Mouse (Mus musculus): ENCODE measurements at regions not wholly inside any gene's neighbourhood (a gene's known extent, or its start where the extent isn't known, plus 50 kb on each side); places are given as distances from the start of the nearest gene placed in this dataset.
A peak's percentile ranks its signal among the peaks of the same experiment; 100 is the strongest.

DNA sequence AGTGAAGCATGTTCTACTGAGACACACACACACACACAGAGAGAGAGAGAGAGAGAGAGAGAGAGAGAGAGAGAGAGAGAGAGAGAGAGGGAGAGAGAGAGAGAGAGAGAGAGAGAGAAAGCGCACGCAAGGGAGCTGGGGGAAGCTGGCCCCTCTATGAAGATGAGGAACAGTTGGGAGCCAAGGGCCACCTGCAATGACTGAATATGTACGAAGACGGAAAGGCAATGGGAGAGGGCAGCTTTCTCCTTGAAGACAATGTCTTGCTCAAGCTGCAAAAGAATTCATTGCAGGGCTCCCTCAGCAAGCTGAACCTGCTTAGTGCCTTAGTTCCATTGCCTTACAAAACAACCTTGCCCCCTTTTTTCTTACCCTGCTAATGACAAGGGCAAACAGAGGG, 163.1 kb downstream of the Sox4 start:
- Histone ChIP-seq H3K36me3 (ENCODE audit: insufficient read depth, low read length) (no peaks in the 10 kb centered on the region), H3K4me1 (ENCODE audit: insufficient read depth, low read length) (no peaks in the 10 kb centered on the region), H3K4me3 (ENCODE audit: low read depth, low read length) (no peak overlapping the region), H3K27me3 (ENCODE audit: insufficient read depth, low read length) (no peaks in the 10 kb centered on the region), H3K4me2 (ENCODE audit: low read depth, low read length, poor library complexity, severe bottlenecking) (no peak overlapping the region), H3K9ac (replicated peaks; ENCODE audit: low read length, poor library complexity, severe bottlenecking) (no peak overlapping the region), H3K9me3 (ENCODE audit: low read length) (no peaks in the 10 kb centered on the region), H3K27ac (ENCODE audit: low read depth, low read length) (no peak overlapping the region)
- no peak for TF ChIP-seq CTCF (IDR thresholded peaks at IDR 0.05)
- ATAC-seq (ENCODE audit: low FRiP score) (no peak), DNase-seq (ENCODE audit: low spot score) (no peak)
- WGBS = 53% methylated on average over 4 of the region's 4 CpGs

DNA sequence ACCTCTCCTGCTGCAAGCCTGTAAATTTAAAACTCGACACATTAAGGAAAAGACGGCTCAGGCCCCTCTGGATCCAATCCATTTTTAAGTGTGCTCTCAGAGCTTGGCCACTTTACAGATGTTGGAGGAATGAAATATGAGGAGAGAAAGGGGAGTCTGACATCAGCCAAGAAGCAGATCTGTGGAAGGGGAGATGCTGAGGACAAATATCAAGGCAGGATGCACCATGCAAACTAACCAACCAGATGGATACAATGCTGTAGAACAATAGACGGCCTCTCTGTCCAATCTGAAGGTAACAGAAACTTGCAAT, 166.2 kb downstream of the Sox4 start:
- Histone ChIP-seq H3K27ac (ENCODE audit: low read depth, low read length) (no peak overlapping the region), H3K4me2 (ENCODE audit: low read depth, low read length, poor library complexity, severe bottlenecking) (no peak overlapping the region), H3K9me3 (ENCODE audit: low read length) (no peaks in the 10 kb centered on the region), H3K4me3 (ENCODE audit: low read depth, low read length) (no peak overlapping the region), H3K27me3 (ENCODE audit: insufficient read depth, low read length) (no peaks in the 10 kb centered on the region), H3K4me1 (ENCODE audit: insufficient read depth, low read length) (peaks cover 3% of the 10 kb centered on the region; the same call in 1 of the 2 replicates), H3K36me3 (ENCODE audit: insufficient read depth, low read length) (no peaks in the 10 kb centered on the region), H3K9ac (replicated peaks; ENCODE audit: low read length, poor library complexity, severe bottlenecking) (no peak overlapping the region)
- no peak for TF ChIP-seq CTCF (IDR thresholded peaks at IDR 0.05)
- 18% methylated on average over 3 of the region's 3 CpGs for WGBS
- DNase-seq (ENCODE audit: low spot score) (no peak), ATAC-seq (ENCODE audit: low FRiP score) (no peak)

DNA sequence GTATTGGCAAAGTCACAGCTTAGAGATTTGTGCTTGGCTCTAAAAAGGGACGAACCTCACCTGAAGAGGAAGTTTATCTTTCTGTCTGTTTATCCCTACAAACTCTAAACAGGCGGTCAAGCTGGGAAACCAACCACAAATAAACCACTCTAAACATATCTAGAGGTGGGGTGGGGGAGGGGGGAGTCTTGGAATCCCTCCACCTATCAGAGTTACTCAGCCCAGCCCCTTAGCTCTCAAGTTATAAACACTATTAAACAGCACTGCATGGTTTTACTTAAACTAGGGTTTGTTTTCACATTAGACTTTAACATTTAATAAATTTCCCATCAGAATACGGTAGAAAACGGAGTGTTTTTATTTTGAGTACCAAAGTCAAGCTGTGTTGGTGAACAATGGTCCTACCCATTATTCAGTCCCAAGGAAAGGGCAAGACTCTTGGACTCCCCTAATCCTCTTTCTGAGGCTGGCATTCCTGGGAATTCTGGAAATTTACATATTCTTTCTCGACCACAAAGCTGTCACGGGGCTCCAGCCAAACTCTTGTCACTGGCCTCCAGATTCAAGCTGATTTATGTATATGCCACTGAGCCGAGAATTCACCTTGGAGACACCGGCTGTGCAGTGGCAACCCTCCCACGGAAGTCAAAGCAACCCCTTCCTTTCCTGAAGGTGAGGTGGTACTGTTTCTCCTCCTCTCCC, 166.7 kb downstream of the Sox4 start:
- Histone ChIP-seq H3K4me3 (ENCODE audit: low read depth, low read length) (no peak overlapping the region), H3K27ac (ENCODE audit: low read depth, low read length) (no peak overlapping the region), H3K9ac (replicated peaks; ENCODE audit: low read length, poor library complexity, severe bottlenecking) (no peak overlapping the region), H3K4me1 (ENCODE audit: insufficient read depth, low read length) (peaks cover 6% of the 10 kb centered on the region), H3K9me3 (ENCODE audit: low read length) (no peaks in the 10 kb centered on the region), H3K4me2 (ENCODE audit: low read depth, low read length, poor library complexity, severe bottlenecking) (no peak overlapping the region), H3K27me3 (ENCODE audit: insufficient read depth, low read length) (no peaks in the 10 kb centered on the region), H3K36me3 (ENCODE audit: insufficient read depth, low read length) (no peaks in the 10 kb centered on the region)
- TF ChIP-seq CTCF (IDR thresholded peaks at IDR 0.05) = no peak
- peak; percentile 67 for DNase-seq (ENCODE audit: low spot score)
- no peak for ATAC-seq (ENCODE audit: low FRiP score)
- 21% methylated on average over 9 of the region's 9 CpGs for WGBS

DNA sequence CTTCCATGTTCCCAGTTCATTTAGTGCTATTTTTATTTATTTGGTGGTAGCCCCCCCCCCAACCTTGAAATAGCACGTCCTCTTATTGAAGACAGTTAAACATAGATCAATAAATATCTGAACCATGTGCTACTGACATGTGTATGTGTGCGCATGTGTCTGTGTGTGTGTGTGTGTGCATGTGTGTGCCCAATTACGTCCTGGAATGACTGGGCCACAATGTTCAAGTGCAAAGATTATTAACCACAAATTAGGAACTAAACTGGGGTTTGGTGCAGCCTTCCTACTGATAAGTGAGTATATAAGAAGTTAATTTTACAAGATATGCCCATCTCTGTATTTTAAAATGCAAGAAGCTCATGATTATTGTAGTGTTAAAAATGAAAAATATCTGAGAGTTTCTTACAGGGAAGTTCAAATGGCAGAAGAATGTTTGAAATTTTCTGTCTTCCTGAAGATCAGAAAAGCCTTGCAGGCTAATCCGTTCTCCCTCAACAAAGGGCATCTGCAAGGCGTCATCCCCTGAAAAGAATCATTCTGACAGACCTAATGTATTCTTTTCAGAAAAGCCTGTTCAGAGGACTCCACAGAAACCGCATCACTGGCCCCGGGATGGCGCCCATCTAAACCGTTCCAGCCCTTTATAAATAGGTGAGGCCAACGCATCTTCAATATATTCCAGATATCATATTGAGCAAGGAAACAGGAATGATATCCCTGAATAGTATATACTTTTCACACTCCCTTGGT, 170.8 kb downstream of the Sox4 start:
- Histone ChIP-seq H3K9ac (replicated peaks; ENCODE audit: low read length, poor library complexity, severe bottlenecking) (no peak overlapping the region), H3K4me2 (ENCODE audit: low read depth, low read length, poor library complexity, severe bottlenecking) (no peak overlapping the region), H3K27me3 (ENCODE audit: insufficient read depth, low read length) (no peaks in the 10 kb centered on the region), H3K4me1 (ENCODE audit: insufficient read depth, low read length) (peaks cover 6% of the 10 kb centered on the region), H3K36me3 (ENCODE audit: insufficient read depth, low read length) (no peaks in the 10 kb centered on the region), H3K27ac (ENCODE audit: low read depth, low read length) (peak overlapping the region; percentile 39; the same call in 1 of the 2 replicates), H3K9me3 (ENCODE audit: low read length) (no peaks in the 10 kb centered on the region), H3K4me3 (ENCODE audit: low read depth, low read length) (no peak overlapping the region)
- WGBS = 16% methylated on average over 10 of the region's 10 CpGs
- ATAC-seq (ENCODE audit: low FRiP score) (no peak), DNase-seq (ENCODE audit: low spot score) (no peak)
- TF ChIP-seq CTCF (IDR thresholded peaks at IDR 0.05) = no peak

DNA sequence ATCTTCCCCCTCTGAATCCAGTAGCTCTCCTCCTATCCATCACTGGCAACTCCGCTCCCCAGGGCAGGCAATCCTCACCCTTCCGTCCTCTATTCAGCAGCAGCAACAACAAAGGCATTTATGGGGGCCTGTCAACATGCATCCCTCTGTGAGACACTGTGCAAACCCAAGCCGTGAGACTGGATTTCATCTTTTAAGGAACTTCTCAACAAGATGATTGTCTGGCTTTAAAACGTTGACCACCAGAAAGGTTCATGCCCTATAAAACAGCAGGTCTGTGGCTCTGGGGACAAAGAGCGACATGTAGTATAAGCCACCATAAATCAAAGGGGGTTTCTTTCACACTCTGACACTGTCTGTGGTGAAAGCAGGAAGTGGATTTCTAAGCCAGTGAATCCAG, 171.4 kb downstream of the Sox4 start:
- ATAC-seq (ENCODE audit: low FRiP score) = no peak
- H3K9ac ChIP-seq (replicated peaks; ENCODE audit: low read length, poor library complexity, severe bottlenecking) = no peak overlapping the region
- H3K27ac ChIP-seq (ENCODE audit: low read depth, low read length) = peak overlapping the region; percentile 39; the same call in 1 of the 2 replicates
- WGBS = 9% methylated on average over 5 of the region's 5 CpGs
- H3K36me3 ChIP-seq (ENCODE audit: insufficient read depth, low read length) = no peaks in the 10 kb centered on the region
- no peak overlapping the region for H3K4me2 ChIP-seq (ENCODE audit: low read depth, low read length, poor library complexity, severe bottlenecking)
- no peak overlapping the region for H3K4me3 ChIP-seq (ENCODE audit: low read depth, low read length)
- peaks cover 6% of the 10 kb centered on the region for H3K4me1 ChIP-seq (ENCODE audit: insufficient read depth, low read length)
- no peak for DNase-seq (ENCODE audit: low spot score)
- no peaks in the 10 kb centered on the region for H3K27me3 ChIP-seq (ENCODE audit: insufficient read depth, low read length)
- no peaks in the 10 kb centered on the region for H3K9me3 ChIP-seq (ENCODE audit: low read length)
- no peak for TF ChIP-seq CTCF (IDR thresholded peaks at IDR 0.05)

DNA sequence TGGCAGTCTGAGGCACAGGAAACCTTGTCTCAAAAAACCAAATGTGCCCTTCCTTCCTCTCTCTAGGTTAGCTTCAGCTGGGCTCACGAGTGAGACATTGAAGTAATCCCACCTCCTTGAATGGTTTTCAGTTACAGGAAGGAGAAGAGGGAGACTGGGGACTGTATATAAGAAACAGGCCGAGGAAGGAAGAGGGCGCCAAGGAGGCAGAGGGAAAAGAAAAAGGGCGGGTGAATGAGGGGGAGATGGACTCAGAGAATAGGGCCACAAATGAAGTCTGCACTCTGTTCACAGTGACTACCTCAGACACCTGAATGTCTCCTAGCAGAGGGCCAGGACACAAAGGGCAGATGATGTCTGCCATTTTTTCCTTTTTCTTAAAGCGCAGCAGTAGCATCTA, 171.9 kb downstream of the Sox4 start:
- 27% methylated on average over 5 of the region's 5 CpGs for WGBS
- TF ChIP-seq CTCF (IDR thresholded peaks at IDR 0.05) = peak; percentile 50
- Histone ChIP-seq H3K9me3 (ENCODE audit: low read length) (no peaks in the 10 kb centered on the region), H3K27ac (ENCODE audit: low read depth, low read length) (no peak overlapping the region), H3K9ac (replicated peaks; ENCODE audit: low read length, poor library complexity, severe bottlenecking) (no peak overlapping the region), H3K36me3 (ENCODE audit: insufficient read depth, low read length) (no peaks in the 10 kb centered on the region), H3K4me1 (ENCODE audit: insufficient read depth, low read length) (peaks cover 6% of the 10 kb centered on the region), H3K4me3 (ENCODE audit: low read depth, low read length) (no peak overlapping the region), H3K4me2 (ENCODE audit: low read depth, low read length, poor library complexity, severe bottlenecking) (no peak overlapping the region), H3K27me3 (ENCODE audit: insufficient read depth, low read length) (no peaks in the 10 kb centered on the region)
- no peak for DNase-seq (ENCODE audit: low spot score)
- no peak; the same call in 1 of the 2 replicates for ATAC-seq (ENCODE audit: low FRiP score)

Measured in midbrain, postnatal 0 days (tissue).